Mouse (Mus musculus) lung, embryonic 14.5 days (tissue): ENCODE results near the gene Hectd1. TPM values are rescaled to one million over a fixed set of nuclear protein-coding genes. Genes with fewer than 3 reads are reported as not detected.

Experiments
- ATAC-seq: fragments of 200-750 bp; cut with Nextera tagmentation; 2 replicates; pipeline ENCODE4 v1.8.0; 2017; ENCODE audit warnings: mild to moderate bottlenecking, moderate TSS enrichment, moderate library complexity; ENCODE audit not compliant: insufficient read depth
- DNase-seq: peaks from one replicate; pipeline ENCODE4 v3.0.0-alpha.2; 2015
- H3K27ac ChIP-seq: fragments of 300-500 bp; sonication (generic); 2 replicates; pipeline ENCODE4 v1.5.1; 2014; ENCODE audit warnings: low read depth, mild to moderate bottlenecking, moderate library complexity
- H3K27me3 ChIP-seq: fragments of 300-500 bp; sonication (generic); 2 replicates; pipeline ENCODE4 v1.6.1; 2014; ENCODE audit warnings: low read length, control low read depth; ENCODE audit not compliant: insufficient read depth
- H3K36me3 ChIP-seq: fragments of 300-500 bp; sonication (generic); 2 replicates; pipeline ENCODE4 v1.6.1; 2014; ENCODE audit warnings: control low read depth; ENCODE audit not compliant: insufficient read depth
- H3K4me1 ChIP-seq: fragments of 300-500 bp; sonication (generic); 2 replicates; pipeline ENCODE4 v1.6.1; 2014; ENCODE audit warnings: antibody characterized with exemption, control low read depth; ENCODE audit not compliant: insufficient read depth
- H3K4me2 ChIP-seq: fragments of 300-500 bp; sonication (generic); 2 replicates; pipeline ENCODE4 v1.6.1; 2014; ENCODE audit warnings: mild to moderate bottlenecking
- H3K4me3 ChIP-seq: fragments of 300-500 bp; sonication (generic); 2 replicates; pipeline ENCODE4 v1.5.1; 2014; ENCODE audit warnings: low read depth, low read length
- H3K9ac ChIP-seq: fragments of 300-500 bp; sonication (generic); 2 replicates; pipeline ENCODE4 v1.6.1; 2014
- H3K9me3 ChIP-seq: fragments of 300-500 bp; sonication (generic); 2 replicates; pipeline ENCODE4 v1.6.1; 2016; ENCODE audit warnings: low read depth, low read length, control low read depth
- CTCF ChIP-seq: IDR thresholded peaks from 2 replicates; pipeline ENCODE4 v1.5.1; 2016; ENCODE audit warnings: antibody characterized with exemption, low read depth
- polyA plus RNA-seq: library from polyadenylated mRNA; unstranded; fragments of >200 nt; fragmentation: Nextera tagmentation; extraction: Ambion mirVana; gene quantifications from 2 replicates; pipeline ENCODE4 v1.2.1, GENCODE M21; 2014

The Hectd1 gene
- polyA plus RNA-seq, 1 experiment from 2014 or later = 46.8 TPM

GRCm38 (mm10) chr12:51694096-51694495, 135.2 kb downstream of the Hectd1 start:
- no peak for ATAC-seq
- H3K4me1 ChIP-seq = peaks cover 4% of the 10 kb centered on the region
- TF ChIP-seq CTCF = no peak
- no peak overlapping the region for H3K9ac ChIP-seq
- no peak overlapping the region for H3K4me3 ChIP-seq
- H3K27me3 ChIP-seq = no peaks in the 10 kb centered on the region
- no peak overlapping the region for H3K4me2 ChIP-seq
- H3K9me3 ChIP-seq = no peaks in the 10 kb centered on the region
- peak overlapping the region; percentile 60 for H3K27ac ChIP-seq
- no peaks in the 10 kb centered on the region for H3K36me3 ChIP-seq
- DNase-seq = no peak

Other genes with a start within 250 kb of the Hectd1 start
- 0.42 and 0.68 TPM in 2 replicates for gene Coch, start 236.2 kb downstream of the Hectd1 start, polyA plus RNA-seq
- 37.0 and 38.5 TPM in 2 replicates for gene Ap4s1, start 138.5 kb downstream of the Hectd1 start, polyA plus RNA-seq
- gene Strn3, start 137.6 kb downstream of the Hectd1 start, polyA plus RNA-seq = 56.5 and 61.3 TPM in 2 replicates
- 18.2 and 19.2 TPM in 2 replicates for gene Heatr5a, start 141.8 kb upstream of the Hectd1 start, polyA plus RNA-seq
- 24.4 and 25.9 TPM in 2 replicates for gene Dtd2, start 177.0 kb upstream of the Hectd1 start, polyA plus RNA-seq
- not detected in 2 replicates for gene Gpr33, start 198.5 kb upstream of the Hectd1 start, polyA plus RNA-seq